Mouse (Mus musculus): Measurements from ENCODE around the gene Nppa. TPM values are rescaled to one million over a fixed set of nuclear protein-coding genes. Genes with fewer than 3 reads are reported as not detected.

Gene Nppa
- 0.74 and 1.5 TPM in 2 replicates for polyA plus RNA-seq (2016; fragmentation: Nextera tagmentation; extraction: Ambion mirVana)

DNA sequence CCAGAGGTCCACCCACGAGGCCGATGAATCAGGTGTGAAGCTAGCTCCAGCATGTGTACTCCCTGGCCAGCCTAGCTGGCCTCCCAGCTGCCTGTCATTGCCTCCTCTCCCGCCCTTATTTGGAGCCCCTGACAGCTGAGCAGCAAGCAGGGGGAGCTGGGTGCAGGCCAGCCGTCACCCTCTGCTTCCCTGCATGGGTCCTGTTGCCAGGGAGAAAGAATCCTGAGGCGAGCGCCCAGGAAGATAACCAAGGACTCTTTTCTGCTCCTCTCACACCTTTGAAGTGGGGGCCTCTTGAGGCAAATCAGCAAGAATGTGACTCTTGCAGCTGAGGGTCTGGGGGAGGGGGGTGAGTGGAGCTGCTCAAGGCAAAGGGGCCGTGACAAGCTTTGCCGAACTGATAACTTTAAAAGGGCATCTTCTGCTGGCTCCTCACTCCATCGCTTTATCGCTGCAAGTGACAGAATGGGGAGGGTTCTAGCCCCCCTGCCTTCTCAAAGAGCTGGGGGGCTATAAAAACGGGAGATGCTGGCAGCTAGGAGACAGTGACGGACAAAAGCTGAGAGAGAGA is at the start of gene Nppa:
Gene Nppa (plus strand): TSS at position 521 of the 571 bp plus-strand sequence.
- 27% methylated on average over 12 of the region's 12 CpGs for WGBS
- Histone ChIP-seq H3K4me1 (replicated peaks) (no peaks in the 10 kb centered on the region), H3K4me2 (no peak within 1 kb of the TSS), H3K27me3 (no peaks in the 10 kb centered on the region), H3K27ac (no peak within 1 kb of the TSS), H3K9me3 (no peaks in the 10 kb centered on the region), H3K36me3 (peaks cover 18% of the 10 kb centered on the region), H3K4me3 (replicated peaks) (no peak within 1 kb of the TSS), H3K9ac (replicated peaks) (no peak within 1 kb of the TSS)
- ATAC-seq (ENCODE audit: insufficient number of reproducible peaks, insufficient read depth, low FRiP score, low TSS enrichment, low read depth): no peak

- Histone ChIP-seq H3K4me3 (replicated peaks) (no peak overlapping the region), H3K36me3 (peaks cover 4% of the 10 kb centered on the region; the same call in 1 of the 2 replicates), H3K9me3 (no peaks in the 10 kb centered on the region), H3K4me2 (no peak overlapping the region), H3K9ac (replicated peaks) (no peak overlapping the region), H3K27me3 (no peaks in the 10 kb centered on the region), H3K27ac (no peak overlapping the region), H3K4me1 (replicated peaks) (no peaks in the 10 kb centered on the region)
- ATAC-seq (ENCODE audit: insufficient number of reproducible peaks, insufficient read depth, low FRiP score, low TSS enrichment, low read depth): no peak
- 6% methylated on average over 4 of the region's 4 CpGs for WGBS
Measured at GRCm38 (mm10) chr4:147953590-147953989, 46.9 kb upstream of the Nppa start.

DNA sequence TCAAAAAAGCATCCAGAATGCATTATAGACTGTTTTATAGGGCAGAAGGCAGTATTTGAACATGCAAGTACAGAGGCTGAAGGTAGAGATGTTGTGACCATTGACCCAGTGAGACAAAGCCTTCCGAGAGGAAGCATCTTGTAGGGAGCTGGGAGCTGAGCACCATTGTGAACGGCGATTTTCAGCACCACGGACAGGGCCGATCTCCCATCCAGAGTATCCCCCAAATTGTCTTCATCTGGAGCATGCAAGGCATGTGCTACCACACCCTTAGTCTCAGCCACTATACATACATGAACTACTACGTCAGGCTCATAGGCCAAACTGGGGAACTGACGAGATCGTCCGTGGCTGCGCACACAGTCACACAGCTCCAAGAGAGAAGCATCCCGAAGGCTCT is 43.4 kb upstream of the Nppa start:
- 43% methylated on average over 11 of the region's 11 CpGs for WGBS
- Histone ChIP-seq H3K4me1 (replicated peaks) (no peaks in the 10 kb centered on the region), H3K36me3 (no peaks in the 10 kb centered on the region), H3K4me3 (replicated peaks) (no peak overlapping the region), H3K9me3 (no peaks in the 10 kb centered on the region), H3K4me2 (no peak overlapping the region), H3K27me3 (no peaks in the 10 kb centered on the region), H3K9ac (replicated peaks) (no peak overlapping the region), H3K27ac (no peak overlapping the region)
- ATAC-seq (ENCODE audit: insufficient number of reproducible peaks, insufficient read depth, low FRiP score, low TSS enrichment, low read depth): no peak

GRCm38 (mm10) chr4:147959881-147960831 is 40.4 kb upstream of the Nppa start:
- Histone ChIP-seq H3K36me3 (no peaks in the 10 kb centered on the region), H3K9ac (replicated peaks) (no peak overlapping the region), H3K4me2 (no peak overlapping the region), H3K27me3 (no peaks in the 10 kb centered on the region), H3K9me3 (no peaks in the 10 kb centered on the region), H3K27ac (no peak overlapping the region), H3K4me1 (replicated peaks) (no peaks in the 10 kb centered on the region), H3K4me3 (replicated peaks) (no peak overlapping the region)
- ATAC-seq (ENCODE audit: insufficient number of reproducible peaks, insufficient read depth, low FRiP score, low TSS enrichment, low read depth): 0 out of 2 replicates have a peak, but pooled peaks have one; percentile 11
- 38% methylated on average over 6 of the region's 6 CpGs for WGBS

- no peak overlapping the region for H3K9ac ChIP-seq (replicated peaks)
- no peaks in the 10 kb centered on the region for H3K9me3 ChIP-seq
- no peak overlapping the region for H3K4me2 ChIP-seq
- no peak overlapping the region for H3K27ac ChIP-seq
- no peaks in the 10 kb centered on the region for H3K27me3 ChIP-seq
- H3K36me3 ChIP-seq: no peaks in the 10 kb centered on the region
- ATAC-seq (ENCODE audit: insufficient number of reproducible peaks, insufficient read depth, low FRiP score, low TSS enrichment, low read depth): no peak
- no peak overlapping the region for H3K4me3 ChIP-seq (replicated peaks)
- 56% methylated on average over 6 of the region's 6 CpGs for WGBS
- H3K4me1 ChIP-seq (replicated peaks): no peaks in the 10 kb centered on the region
Measured at GRCm38 (mm10) chr4:147962781-147963180, 37.7 kb upstream of the Nppa start.

GRCm38 (mm10) chr4:147963623-147964022 is 36.9 kb upstream of the Nppa start:
- H3K4me1 ChIP-seq (replicated peaks): no peaks in the 10 kb centered on the region
- H3K9ac ChIP-seq (replicated peaks): no peak overlapping the region
- ATAC-seq (ENCODE audit: insufficient number of reproducible peaks, insufficient read depth, low FRiP score, low TSS enrichment, low read depth): no peak
- H3K27ac ChIP-seq: no peak overlapping the region
- no peaks in the 10 kb centered on the region for H3K27me3 ChIP-seq
- 83% methylated on average over 15 of the region's 15 CpGs for WGBS
- H3K4me3 ChIP-seq (replicated peaks): no peak overlapping the region
- H3K36me3 ChIP-seq: no peaks in the 10 kb centered on the region
- no peak overlapping the region for H3K4me2 ChIP-seq
- H3K9me3 ChIP-seq: no peaks in the 10 kb centered on the region

DNA sequence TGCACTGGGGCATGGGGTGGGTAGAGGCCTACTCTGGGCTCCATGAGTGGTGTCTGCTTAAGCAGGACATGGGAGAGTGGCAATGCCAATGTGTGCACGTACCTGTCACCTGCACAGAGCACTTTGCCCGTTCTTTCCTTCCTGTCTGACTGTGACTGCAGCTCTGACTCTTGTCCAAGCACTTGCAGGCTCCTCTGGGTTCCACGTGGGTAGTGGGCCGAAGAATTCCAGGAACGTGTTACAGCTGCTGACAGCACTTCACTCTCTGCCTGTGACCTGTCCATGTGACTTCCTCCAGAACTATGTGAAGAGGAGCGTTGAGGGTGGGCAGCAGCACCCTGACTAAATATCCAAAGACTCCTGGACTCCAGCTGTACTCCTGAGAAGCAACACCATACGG is 34.8 kb upstream of the Nppa start:
- WGBS: 71% methylated on average over 7 of the region's 7 CpGs
- no peaks in the 10 kb centered on the region for H3K4me1 ChIP-seq (replicated peaks)
- no peaks in the 10 kb centered on the region for H3K9me3 ChIP-seq
- H3K9ac ChIP-seq (replicated peaks): no peak overlapping the region
- ATAC-seq (ENCODE audit: insufficient number of reproducible peaks, insufficient read depth, low FRiP score, low TSS enrichment, low read depth): no peak
- H3K4me2 ChIP-seq: no peak overlapping the region
- no peaks in the 10 kb centered on the region for H3K36me3 ChIP-seq
- H3K27ac ChIP-seq: no peak overlapping the region
- H3K27me3 ChIP-seq: no peaks in the 10 kb centered on the region
- H3K4me3 ChIP-seq (replicated peaks): no peak overlapping the region

DNA sequence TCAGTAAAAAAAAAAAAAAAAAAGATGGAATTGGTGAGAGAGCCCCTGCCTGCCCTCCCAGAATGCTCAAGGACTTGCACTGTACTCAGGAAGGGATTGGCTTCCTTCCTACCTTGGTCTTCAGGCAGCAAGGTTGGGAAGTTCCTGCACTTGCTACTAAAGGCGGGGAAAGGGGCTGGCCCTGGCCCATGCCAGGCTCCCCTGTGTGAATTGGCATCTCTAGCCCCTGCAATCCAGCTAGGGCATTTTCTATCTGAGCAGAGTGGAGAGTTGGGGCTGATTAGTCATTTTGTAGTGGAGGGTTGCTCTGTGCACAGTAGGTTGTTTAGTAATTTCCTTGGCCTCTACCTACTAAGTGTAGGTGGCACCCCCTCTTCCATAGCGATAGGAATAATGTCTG is 31.7 kb upstream of the Nppa start:
- Histone ChIP-seq H3K9ac (replicated peaks) (no peak overlapping the region), H3K36me3 (no peaks in the 10 kb centered on the region), H3K4me2 (no peak overlapping the region), H3K9me3 (no peaks in the 10 kb centered on the region), H3K4me1 (replicated peaks) (no peaks in the 10 kb centered on the region), H3K4me3 (replicated peaks) (no peak overlapping the region), H3K27ac (no peak overlapping the region), H3K27me3 (no peaks in the 10 kb centered on the region)
- 65% methylated on average over 2 of the region's 2 CpGs for WGBS
- ATAC-seq (ENCODE audit: insufficient number of reproducible peaks, insufficient read depth, low FRiP score, low TSS enrichment, low read depth): no peak

DNA sequence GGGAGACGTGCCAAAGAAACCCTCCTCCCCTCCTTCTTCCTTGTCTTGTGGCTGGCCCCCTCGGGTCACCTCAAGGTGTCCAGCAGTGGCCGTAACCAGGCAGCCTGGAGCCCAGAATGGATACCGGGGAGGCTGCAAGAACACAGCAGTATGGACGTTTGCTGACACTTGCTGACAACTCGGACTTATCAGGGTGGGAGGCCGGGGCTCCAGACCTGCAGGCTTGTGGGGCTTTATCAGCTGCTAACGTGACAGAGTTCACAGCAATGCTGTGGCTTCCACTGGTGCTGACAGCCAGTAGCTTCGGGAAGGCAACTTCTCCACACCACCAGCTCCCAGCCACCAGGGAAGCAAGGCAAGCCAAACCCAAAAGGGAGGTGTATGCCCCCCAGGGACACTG is 31.2 kb upstream of the Nppa start:
- Histone ChIP-seq H3K9ac (replicated peaks) (no peak overlapping the region), H3K9me3 (no peaks in the 10 kb centered on the region), H3K27me3 (no peaks in the 10 kb centered on the region), H3K27ac (no peak overlapping the region), H3K4me3 (replicated peaks) (no peak overlapping the region), H3K36me3 (no peaks in the 10 kb centered on the region), H3K4me1 (replicated peaks) (no peaks in the 10 kb centered on the region), H3K4me2 (no peak overlapping the region)
- WGBS: 58% methylated on average over 9 of the region's 9 CpGs
- no peak for ATAC-seq (ENCODE audit: insufficient number of reproducible peaks, insufficient read depth, low FRiP score, low TSS enrichment, low read depth)

- WGBS: 80% methylated on average over 3 of the region's 3 CpGs
- Histone ChIP-seq H3K9ac (replicated peaks) (no peak overlapping the region), H3K27ac (no peak overlapping the region), H3K27me3 (no peaks in the 10 kb centered on the region), H3K36me3 (no peaks in the 10 kb centered on the region), H3K4me2 (no peak overlapping the region), H3K9me3 (0 out of 2 replicates have a peak, but pooled peaks cover 8% of the 10 kb centered on the region), H3K4me1 (replicated peaks) (no peaks in the 10 kb centered on the region), H3K4me3 (replicated peaks) (no peak overlapping the region)
- no peak for ATAC-seq (ENCODE audit: insufficient number of reproducible peaks, insufficient read depth, low FRiP score, low TSS enrichment, low read depth)
Measured at GRCm38 (mm10) chr4:147976237-147976636, 24.3 kb upstream of the Nppa start.

- Histone ChIP-seq H3K27me3 (no peaks in the 10 kb centered on the region), H3K4me2 (no peak overlapping the region), H3K9me3 (0 out of 2 replicates have a peak, but pooled peaks cover 8% of the 10 kb centered on the region), H3K27ac (no peak overlapping the region), H3K9ac (replicated peaks) (no peak overlapping the region), H3K4me1 (replicated peaks) (no peaks in the 10 kb centered on the region), H3K36me3 (no peaks in the 10 kb centered on the region), H3K4me3 (replicated peaks) (no peak overlapping the region)
- ATAC-seq (ENCODE audit: insufficient number of reproducible peaks, insufficient read depth, low FRiP score, low TSS enrichment, low read depth): no peak
- 82% methylated on average over 4 of the region's 4 CpGs for WGBS
Measured at GRCm38 (mm10) chr4:147977726-147978125, 22.8 kb upstream of the Nppa start.

Data from limb, embryonic 12.5 days (tissue).